Comparison of ENCODE assay signal across 13 mouse cellular contexts in the genomic region with DNA sequence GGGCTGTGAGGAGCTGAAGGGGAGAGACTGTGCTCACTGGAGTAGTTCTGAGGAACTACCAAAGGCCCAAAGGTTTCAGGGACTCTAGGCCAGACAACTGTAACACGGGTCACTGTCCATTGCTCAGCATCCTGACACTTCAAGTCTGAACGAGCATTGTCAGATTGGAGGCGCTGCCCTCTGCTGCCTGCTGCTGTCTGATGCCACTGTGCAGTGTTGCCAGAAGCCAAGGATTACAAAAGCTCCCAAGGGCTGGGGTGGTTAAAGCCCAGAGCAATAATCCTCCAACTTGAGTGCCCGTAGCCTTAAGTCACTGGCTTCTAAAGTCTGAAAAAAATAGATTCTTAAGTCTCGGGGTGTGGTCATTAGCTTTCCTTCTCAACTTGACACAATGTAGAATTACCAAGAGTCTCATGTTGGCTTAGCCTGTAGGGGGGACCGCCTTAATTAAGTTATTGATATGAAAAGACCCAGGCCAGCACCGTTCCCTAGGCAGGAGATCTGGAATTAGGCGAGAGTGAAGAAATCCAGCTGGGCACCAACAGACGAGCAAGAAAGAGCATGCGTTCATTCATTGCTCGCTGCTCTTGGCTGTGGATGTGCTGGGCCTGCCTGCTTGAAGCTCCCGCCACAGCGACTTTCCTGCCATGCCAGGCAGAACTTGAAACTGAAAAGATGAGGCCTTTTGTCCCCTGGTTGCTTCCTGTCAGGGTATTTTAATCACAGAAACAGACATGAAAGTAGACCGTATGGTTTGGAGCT.
A peak's percentile ranks its signal among the peaks of the same experiment; 100 is the strongest.
DNase-seq lines count a peak whose midpoint lies in the region; ATAC-seq lines count a peak whose summit lies in the region.
"Had no signal": no experiment of that assay in that cellular context is flagged by ENCODE, and none has a peak within 500 bp of the region (broad histone marks: within the 10 kb centered on the region; RNA-seq: fewer than 3 reads in every experiment).

No protein-coding gene starts in this region.

- no peak overlapping the region for H3K27ac ChIP-seq in hindbrain, embryonic 15.5 days (replicated peaks)
- H3K27ac ChIP-seq in hindbrain, embryonic 14.5 days = no peak overlapping the region
- no peak overlapping the region for H3K27ac ChIP-seq in midbrain, embryonic 13.5 days
- H3K27ac ChIP-seq: liver, embryonic 13.5 days had no signal

- no peak overlapping the region for H3K4me3 ChIP-seq in hindbrain, embryonic 15.5 days
- no peak overlapping the region for H3K4me3 ChIP-seq in hindbrain, embryonic 14.5 days (replicated peaks; ENCODE audit: low read length)
- no peak overlapping the region for H3K4me3 ChIP-seq in midbrain, embryonic 13.5 days (replicated peaks)
- H3K4me3 ChIP-seq: liver, embryonic 13.5 days had no signal

- no peaks in the 10 kb centered on the region for H3K27me3 ChIP-seq in hindbrain, embryonic 15.5 days
- H3K27me3 ChIP-seq in hindbrain, embryonic 14.5 days (ENCODE audit: control insufficient read depth, insufficient read depth, low read length) = no peaks in the 10 kb centered on the region
- peaks cover 8% of the 10 kb centered on the region; the same call in 1 of the 2 replicates for H3K27me3 ChIP-seq in midbrain, embryonic 13.5 days
- H3K27me3 ChIP-seq: liver, embryonic 13.5 days had no signal

- ATAC-seq in hindbrain, embryonic 15.5 days (ENCODE audit: low FRiP score, low read depth) = peak; percentile 15; the same call in 1 of the 2 replicates
- no peak for ATAC-seq in hindbrain, embryonic 14.5 days (ENCODE audit: low FRiP score)
- ATAC-seq in midbrain, embryonic 13.5 days = 0 out of 2 replicates have a peak, but pooled peaks have one; percentile 34

- H3K9ac ChIP-seq in hindbrain, embryonic 15.5 days = no peak overlapping the region
- H3K9ac ChIP-seq in hindbrain, embryonic 14.5 days = no peak overlapping the region
- H3K9ac ChIP-seq in midbrain, embryonic 13.5 days (replicated peaks) = no peak overlapping the region
- H3K9ac ChIP-seq: liver, embryonic 13.5 days had no signal

- H3K4me2 ChIP-seq in hindbrain, embryonic 15.5 days = no peak overlapping the region
- no peak overlapping the region for H3K4me2 ChIP-seq in hindbrain, embryonic 14.5 days (replicated peaks)
- no peak overlapping the region for H3K4me2 ChIP-seq in midbrain, embryonic 13.5 days (replicated peaks)
- H3K4me2 ChIP-seq: liver, embryonic 13.5 days had no signal

- H3K4me1 ChIP-seq in hindbrain, embryonic 15.5 days (replicated peaks) = peaks cover 10% of the 10 kb centered on the region
- 0 out of 2 replicates have a peak, but pooled peaks cover under 1% of the 10 kb centered on the region for H3K4me1 ChIP-seq in hindbrain, embryonic 14.5 days (replicated peaks; ENCODE audit: control insufficient read depth, insufficient read depth, low read length)
- peaks cover 34% of the 10 kb centered on the region for H3K4me1 ChIP-seq in midbrain, embryonic 13.5 days (replicated peaks)
- H3K4me1 ChIP-seq: liver, embryonic 13.5 days had no signal

- peak; percentile 24 for DNase-seq in adrenal gland, postnatal 14 days
- no peak for DNase-seq in adrenal gland, adult 8-10 months
- DNase-seq in hindbrain, embryonic 14.5 days (ENCODE audit: low spot score) = no peak
- peak; percentile 39 for DNase-seq in brain, adult 2 months (ENCODE audit: low read depth, low spot score)
- DNase-seq in layer of hippocampus, postnatal 36 days = no peak
- no peak for DNase-seq in kidney, postnatal 14 days
- DNase-seq: adrenal gland, postnatal 25 days; gastrocnemius, postnatal 14 days; kidney, adult 2 months; liver, embryonic 13.5 days; thymus, adult 2 months had no signal

- no peaks in the 10 kb centered on the region for H3K9me3 ChIP-seq in hindbrain, embryonic 15.5 days
- 0 out of 2 replicates have a peak, but pooled peaks cover 2% of the 10 kb centered on the region for H3K9me3 ChIP-seq in hindbrain, embryonic 14.5 days (ENCODE audit: control insufficient read depth, low read length)
- H3K9me3 ChIP-seq in midbrain, embryonic 13.5 days = no peaks in the 10 kb centered on the region
- H3K9me3 ChIP-seq: liver, embryonic 13.5 days had no signal

- H3K36me3 ChIP-seq in hindbrain, embryonic 15.5 days = no peaks in the 10 kb centered on the region
- H3K36me3 ChIP-seq in hindbrain, embryonic 14.5 days (replicated peaks; ENCODE audit: control insufficient read depth, insufficient read depth) = no peaks in the 10 kb centered on the region
- H3K36me3 ChIP-seq in midbrain, embryonic 13.5 days = no peaks in the 10 kb centered on the region
- H3K36me3 ChIP-seq: liver, embryonic 13.5 days had no signal

- 55% methylated on average over 14 of the region's 14 CpGs for WGBS in hindbrain, embryonic 15.5 days
- WGBS in hindbrain, embryonic 14.5 days = 59% methylated on average over 14 of the region's 14 CpGs
- WGBS in midbrain, embryonic 13.5 days = 38% methylated on average over 14 of the region's 14 CpGs

Comparison
In these comparisons a context has a peak if more than half of its experiments do, and no peak if none do; other contexts are left out.
1. DNase-seq: peak in adrenal gland, postnatal 14 days (single experiment) and brain, adult 2 months (single experiment); none in adrenal gland, adult 8-10 months (single experiment), hindbrain, embryonic 14.5 days (single experiment), layer of hippocampus, postnatal 36 days (0 of 2) and kidney, postnatal 14 days (single experiment).